Mouse (Mus musculus) liver, adult 2 months (tissue): ENCODE results near the gene Ifnb1. TPM values are rescaled to one million over a fixed set of nuclear protein-coding genes. Genes with fewer than 3 reads are reported as not detected.

ENCODE experiments used
- DNase-seq: peaks from one replicate; pipeline ENCODE4 v3.0.0-alpha.2; 2011; ENCODE audit warnings: low read depth, low spot score; ENCODE audit errors: extremely low read depth
- H3K27ac ChIP-seq: fragments of 200-500 bp; replicated peaks from 2 replicates; pipeline ENCODE4 v1.5.1; 2012; ENCODE audit warnings: low read depth, mild to moderate bottlenecking, control low read depth, inconsistent platforms, low read length; ENCODE audit not compliant: insufficient read depth
- H3K27me3 ChIP-seq: fragments of 200-500 bp; 2 replicates; pipeline ENCODE4 v1.6.1; 2012; ENCODE audit warnings: mild to moderate bottlenecking, moderate library complexity, low read length, inconsistent platforms; ENCODE audit not compliant: control insufficient read depth, insufficient read depth
- H3K36me3 ChIP-seq: fragments of 200-500 bp; 2 replicates; pipeline ENCODE4 v1.6.1; 2012; ENCODE audit warnings: low read length, inconsistent platforms; ENCODE audit not compliant: control insufficient read depth, insufficient read depth
- H3K4me1 ChIP-seq: fragments of 200-500 bp; 2 replicates; pipeline ENCODE4 v1.6.1; 2011; ENCODE audit warnings: low read length; ENCODE audit not compliant: control insufficient read depth, insufficient read depth
- H3K4me3 ChIP-seq: fragments of 200-500 bp; 2 replicates; pipeline ENCODE4 v1.5.1; 2011; ENCODE audit warnings: low read depth, mild to moderate bottlenecking, control low read depth, low read length, moderate library complexity; ENCODE audit not compliant: insufficient read depth
- H3K79me2 ChIP-seq: fragments of 200-500 bp; 2 replicates; pipeline ENCODE4 v1.6.1; 2012; ENCODE audit warnings: inconsistent platforms, mild to moderate bottlenecking, low read length, moderate library complexity; ENCODE audit not compliant: control insufficient read depth, insufficient read depth
- H3K9ac ChIP-seq: fragments of 200-500 bp; 2 replicates; pipeline ENCODE4 v1.6.1; 2012; ENCODE audit warnings: low read depth, mild to moderate bottlenecking, control low read depth, inconsistent platforms, low read length
- CTCF ChIP-seq: fragments of 200-500 bp; IDR thresholded peaks from 2 replicates; pipeline ENCODE4 v1.5.1; 2011; ENCODE audit warnings: low read depth, low read length, control low read depth
- POLR2A ChIP-seq: fragments of 200-500 bp; IDR thresholded peaks from 2 replicates; pipeline ENCODE4 v1.6.1; 2011; ENCODE audit warnings: low read length, control low read depth; ENCODE audit not compliant: insufficient read depth; ENCODE audit errors: extremely low read depth
- WGBS: fragments of 180-500 bp; shearing (Covaris S2); methylation state at CpG from one replicate; pipeline ENCODE4 v1.1.7; 2018; 5-methylcytosine and 5-hydroxymethylcytosine counted together
- polyA plus RNA-seq: library from polyadenylated mRNA; depleted of rRNA; stranded (reverse); fragments of >200 nt; gene quantifications from 2 replicates; pipeline ENCODE4 v1.2.3, GENCODE M21; 2012
- total RNA-seq: library from RNA; depleted of rRNA; stranded (reverse); fragments of >200 nt; gene quantifications from 2 replicates; pipeline ENCODE4 v1.2.3, GENCODE M21; 2014

Ifnb1 gene
- total and polyA plus RNA-seq, 2 experiments: not detected

- no peaks in the 10 kb centered on the region for H3K4me1 ChIP-seq
- no peaks in the 10 kb centered on the region for H3K79me2 ChIP-seq
- no peak overlapping the region for H3K4me3 ChIP-seq
- H3K27ac ChIP-seq: no peak overlapping the region
- H3K27me3 ChIP-seq: no peaks in the 10 kb centered on the region
- TF ChIP-seq POLR2A (no peak), CTCF (peak; percentile 71)
- WGBS: 47% methylated on average over 2 of the region's 2 CpGs
- no peak overlapping the region for H3K9ac ChIP-seq
- H3K36me3 ChIP-seq: no peaks in the 10 kb centered on the region
- peak; percentile 69 for DNase-seq
These were observed 21.2 kb upstream of the Ifnb1 start for GRCm38 (mm10) chr4:88543649-88544234.

DNA sequence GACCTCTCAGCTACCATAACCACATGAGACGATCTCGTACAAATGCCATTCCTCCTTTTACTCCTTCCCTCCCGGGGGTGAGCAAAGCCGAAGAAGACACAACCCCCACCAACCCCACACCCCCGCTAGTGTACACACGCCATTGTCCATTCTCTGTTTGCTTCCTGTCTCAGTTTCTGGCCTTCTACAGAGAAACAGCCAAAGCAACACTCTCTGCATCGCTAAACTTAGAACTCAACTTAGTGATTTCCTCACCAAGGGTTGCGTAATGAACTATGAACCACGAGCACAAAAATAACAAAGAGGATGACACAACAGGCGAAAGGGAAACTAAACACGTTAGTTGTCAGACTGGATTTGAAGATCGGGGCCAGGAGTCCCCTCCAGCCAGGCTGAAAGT lies 14.8 kb upstream of the Ifnb1 start:
- no peaks in the 10 kb centered on the region for H3K79me2 ChIP-seq
- H3K4me3 ChIP-seq: peak overlapping the region; percentile 9; the same call in 1 of the 2 replicates
- TF ChIP-seq CTCF: no peak
- H3K9ac ChIP-seq: peak overlapping the region; percentile 41
- H3K27ac ChIP-seq: peak overlapping the region; percentile 94
- 2% methylated on average over 12 of the region's 12 CpGs for WGBS
- peaks cover 22% of the 10 kb centered on the region for H3K4me1 ChIP-seq
- no peaks in the 10 kb centered on the region for H3K36me3 ChIP-seq
- no peaks in the 10 kb centered on the region for H3K27me3 ChIP-seq
- DNase-seq: peak; percentile 99

- no peaks in the 10 kb centered on the region for H3K27me3 ChIP-seq
- WGBS: 63% methylated on average over 7 of the region's 7 CpGs
- peaks cover 22% of the 10 kb centered on the region for H3K4me1 ChIP-seq
- H3K27ac ChIP-seq: peak overlapping the region; percentile 94
- no peak for TF ChIP-seq POLR2A
- TF ChIP-seq CTCF: no peak
- no peaks in the 10 kb centered on the region for H3K79me2 ChIP-seq
- no peak overlapping the region for H3K9ac ChIP-seq
- peak; percentile 36 for DNase-seq
- no peaks in the 10 kb centered on the region for H3K36me3 ChIP-seq
- H3K4me3 ChIP-seq: no peak overlapping the region
These were observed 14.1 kb upstream of the Ifnb1 start for GRCm38 (mm10) chr4:88536640-88537039.

DNA sequence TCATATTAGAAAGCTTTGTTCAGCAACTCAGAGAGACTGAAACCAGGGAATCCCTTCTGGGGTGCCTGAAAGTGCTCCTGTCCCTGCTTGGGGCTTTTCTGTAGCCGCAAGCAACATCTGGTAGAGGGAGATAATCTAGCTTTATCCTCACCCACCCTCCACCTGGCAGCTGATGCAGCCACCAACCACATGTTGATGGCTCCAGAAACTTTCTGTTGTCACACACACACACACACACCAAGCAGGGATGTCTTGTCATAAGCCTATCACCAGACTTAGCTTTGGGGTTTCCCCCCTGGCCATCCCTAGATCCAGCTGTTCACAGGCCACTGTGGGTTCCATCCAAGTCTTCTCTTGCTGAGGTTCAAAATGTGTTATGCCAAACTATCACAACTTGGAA lies 13.2 kb upstream of the Ifnb1 start:
- 97% methylated on average over 1 of the region's 1 CpGs for WGBS
- H3K27ac ChIP-seq: no peak overlapping the region
- no peak overlapping the region for H3K9ac ChIP-seq
- no peaks in the 10 kb centered on the region for H3K79me2 ChIP-seq
- DNase-seq: no peak
- TF ChIP-seq POLR2A (no peak), CTCF (no peak)
- no peaks in the 10 kb centered on the region for H3K27me3 ChIP-seq
- no peak overlapping the region for H3K4me3 ChIP-seq
- H3K4me1 ChIP-seq: peaks cover 22% of the 10 kb centered on the region
- no peaks in the 10 kb centered on the region for H3K36me3 ChIP-seq

- TF ChIP-seq POLR2A (no peak), CTCF (no peak)
- H3K27ac ChIP-seq: no peak overlapping the region
- peak; percentile 65 for DNase-seq
- 10% methylated on average over 1 of the region's 1 CpGs for WGBS
- no peaks in the 10 kb centered on the region for H3K27me3 ChIP-seq
- peaks cover 22% of the 10 kb centered on the region for H3K4me1 ChIP-seq
- H3K4me3 ChIP-seq: no peak overlapping the region
- no peaks in the 10 kb centered on the region for H3K36me3 ChIP-seq
- no peaks in the 10 kb centered on the region for H3K79me2 ChIP-seq
- no peak overlapping the region for H3K9ac ChIP-seq
These were observed 12.3 kb upstream of the Ifnb1 start for GRCm38 (mm10) chr4:88534903-88535302.

- no peaks in the 10 kb centered on the region for H3K36me3 ChIP-seq
- H3K4me3 ChIP-seq: no peak overlapping the region
- no peak for TF ChIP-seq CTCF
- TF ChIP-seq POLR2A: no peak
- H3K27ac ChIP-seq: peak overlapping the region; percentile 79
- no peak overlapping the region for H3K9ac ChIP-seq
- H3K79me2 ChIP-seq: no peaks in the 10 kb centered on the region
- peaks cover 22% of the 10 kb centered on the region for H3K4me1 ChIP-seq
- H3K27me3 ChIP-seq: no peaks in the 10 kb centered on the region
- WGBS: 29% methylated on average over 2 of the region's 2 CpGs
- DNase-seq: peak; percentile 92
These were observed 10.9 kb upstream of the Ifnb1 start for GRCm38 (mm10) chr4:88533499-88533898.
